Mouse (Mus musculus) testis, adult 2 months (tissue): ENCODE measurements around the gene Col18a1.

Experiments
- CTCF ChIP-seq: fragments of 200-500 bp; IDR thresholded peaks from 2 replicates; pipeline ENCODE4 v1.5.1; 2012; ENCODE audit warnings: low read depth, mild to moderate bottlenecking, inconsistent platforms, low read length, moderate library complexity; ENCODE audit not compliant: control insufficient read depth, insufficient read depth, insufficient replicate concordance
- POLR2A ChIP-seq: fragments of 200-500 bp; IDR thresholded peaks from 2 replicates; pipeline ENCODE4 v1.6.1; 2012; ENCODE audit warnings: low read depth, mild to moderate bottlenecking, inconsistent platforms, low read length, moderate library complexity; ENCODE audit not compliant: control insufficient read depth

DNA sequence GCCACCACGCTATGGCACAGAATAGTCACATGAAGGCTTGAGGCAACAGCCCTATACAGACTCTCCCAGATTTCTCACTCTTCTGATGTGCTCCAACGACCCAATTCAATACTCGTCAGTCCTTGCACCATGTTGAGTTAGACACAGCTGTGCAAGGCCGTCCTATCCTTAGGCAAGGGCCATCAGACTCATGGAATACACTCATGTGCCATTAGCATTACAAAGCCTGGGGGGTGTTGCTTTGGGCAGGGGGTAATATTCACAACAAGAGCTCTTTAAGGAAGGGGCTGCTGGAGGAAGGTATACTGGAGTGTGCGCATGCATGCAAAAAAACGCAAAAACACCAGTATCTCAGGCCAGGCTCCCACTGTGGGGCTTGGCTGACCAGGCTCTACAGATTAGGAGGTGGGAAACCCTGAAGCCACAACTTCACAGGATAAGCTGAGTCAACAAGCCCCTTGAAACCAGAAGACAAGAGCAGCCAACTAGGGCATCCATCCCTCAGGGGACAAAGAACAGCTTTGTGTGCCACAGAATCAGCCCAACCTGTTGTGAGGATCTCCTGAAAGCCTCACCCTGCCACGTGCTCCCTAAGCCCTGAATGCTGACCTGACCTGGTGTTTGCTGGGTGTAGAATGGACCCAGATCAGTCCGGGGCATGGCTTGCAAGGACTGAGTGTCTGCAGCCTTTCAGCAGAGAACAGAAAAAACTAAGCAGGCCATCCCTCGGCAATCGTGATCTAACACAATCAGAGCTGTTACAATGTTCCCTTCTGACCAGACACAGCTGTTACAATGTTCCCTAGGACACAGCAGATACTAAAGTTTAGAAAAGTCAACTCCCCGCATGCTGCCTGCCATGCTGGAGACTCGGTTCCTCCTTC, 69.1 kb downstream of the Col18a1 start:
- no peak for TF ChIP-seq CTCF
- no peak for TF ChIP-seq POLR2A
